Mouse (Mus musculus): ENCODE results near the gene Dbndd1. TPM values are rescaled to one million over a fixed set of nuclear protein-coding genes. Genes with fewer than 3 reads are reported as not detected.
"Not testable (repeated sequence)": the region's sequence is repeated elsewhere in the genome, so short reads cannot be mapped to it uniquely, and the experiment has no call there.

Gene Dbndd1
- total RNA-seq (2015) (not detected in 2 replicates), total RNA-seq (2017) (0.07 TPM in 1 of 2 replicates, not detected in the other)

GRCm38 (mm10) chr8:123514781-123515539, at the start of gene Dbndd1:
Gene Dbndd1, minus strand, starts transcription at chr8:123515463.
- ATAC-seq (ENCODE audit: poor library complexity, severe bottlenecking), result no peak

GRCm38 (mm10) chr8:123564221-123564620, 49.0 kb upstream of the Dbndd1 start:
- ATAC-seq (ENCODE audit: poor library complexity, severe bottlenecking), result not testable (repeated sequence)

GRCm38 (mm10) chr8:123537641-123538040, 22.4 kb upstream of the Dbndd1 start:
- not testable (repeated sequence) for ATAC-seq (ENCODE audit: poor library complexity, severe bottlenecking)

- ATAC-seq (ENCODE audit: poor library complexity, severe bottlenecking), result no peak
These were observed 21.7 kb upstream of the Dbndd1 start for GRCm38 (mm10) chr8:123536990-123537380.

GRCm38 (mm10) chr8:123536242-123536989, 21.2 kb upstream of the Dbndd1 start:
- ATAC-seq (ENCODE audit: poor library complexity, severe bottlenecking), result no peak

GRCm38 (mm10) chr8:123527720-123528489, 12.6 kb upstream of the Dbndd1 start:
- no peak for ATAC-seq (ENCODE audit: poor library complexity, severe bottlenecking)

GRCm38 (mm10) chr8:123520048-123520447, 4.8 kb upstream of the Dbndd1 start:
- not testable (repeated sequence) for ATAC-seq (ENCODE audit: poor library complexity, severe bottlenecking)

GRCm38 (mm10) chr8:123518667-123519066, 3.4 kb upstream of the Dbndd1 start, which contains the start of gene Gas8:
Gene Gas8, plus strand, starts transcription at chr8:123518834.
- ATAC-seq (ENCODE audit: poor library complexity, severe bottlenecking), result peak; percentile 90

- ATAC-seq (ENCODE audit: poor library complexity, severe bottlenecking), result no peak
These were observed 2.9 kb upstream of the Dbndd1 start for GRCm38 (mm10) chr8:123518172-123518571.

GRCm38 (mm10) chr8:123516596-123516995, 1.3 kb upstream of the Dbndd1 start:
- ATAC-seq (ENCODE audit: poor library complexity, severe bottlenecking), result no peak

GRCm38 (mm10) chr8:123515540-123515897, 256 bp upstream of the Dbndd1 start:
- no peak for ATAC-seq (ENCODE audit: poor library complexity, severe bottlenecking)

- no peak for ATAC-seq (ENCODE audit: poor library complexity, severe bottlenecking)
These were observed 1.1 kb downstream of the Dbndd1 start for GRCm38 (mm10) chr8:123514136-123514535.

- no peak for ATAC-seq (ENCODE audit: poor library complexity, severe bottlenecking)
These were observed 4.4 kb downstream of the Dbndd1 start for GRCm38 (mm10) chr8:123510819-123511218.

- ATAC-seq (ENCODE audit: poor library complexity, severe bottlenecking), result no peak
These were observed 8.1 kb downstream of the Dbndd1 start for GRCm38 (mm10) chr8:123507153-123507552.

GRCm38 (mm10) chr8:123505695-123506094, 9.6 kb downstream of the Dbndd1 start:
- ATAC-seq (ENCODE audit: poor library complexity, severe bottlenecking), result no peak

- ATAC-seq (ENCODE audit: poor library complexity, severe bottlenecking), result no peak
These were observed 10.0 kb downstream of the Dbndd1 start for GRCm38 (mm10) chr8:123505267-123505666.

- no peak for ATAC-seq (ENCODE audit: poor library complexity, severe bottlenecking)
These were observed 10.6 kb downstream of the Dbndd1 start for GRCm38 (mm10) chr8:123504591-123505195.

GRCm38 (mm10) chr8:123503801-123504467, 11.3 kb downstream of the Dbndd1 start:
- no peak for ATAC-seq (ENCODE audit: poor library complexity, severe bottlenecking)

- ATAC-seq (ENCODE audit: poor library complexity, severe bottlenecking), result no peak
These were observed 13.1 kb downstream of the Dbndd1 start for GRCm38 (mm10) chr8:123502192-123502591.

- no peak for ATAC-seq (ENCODE audit: poor library complexity, severe bottlenecking)
These were observed 15.7 kb downstream of the Dbndd1 start for GRCm38 (mm10) chr8:123499556-123499955.

All from megakaryocyte, adult 5-6 weeks (primary cell).